Mouse (Mus musculus): ENCODE measurements around the gene Nab1. TPM values are rescaled to one million over a fixed set of nuclear protein-coding genes. Genes with fewer than 3 reads are reported as not detected.

Gene Nab1
- polyA plus RNA-seq, 1 experiment from 2014 or later: 9.4 TPM

DNA sequence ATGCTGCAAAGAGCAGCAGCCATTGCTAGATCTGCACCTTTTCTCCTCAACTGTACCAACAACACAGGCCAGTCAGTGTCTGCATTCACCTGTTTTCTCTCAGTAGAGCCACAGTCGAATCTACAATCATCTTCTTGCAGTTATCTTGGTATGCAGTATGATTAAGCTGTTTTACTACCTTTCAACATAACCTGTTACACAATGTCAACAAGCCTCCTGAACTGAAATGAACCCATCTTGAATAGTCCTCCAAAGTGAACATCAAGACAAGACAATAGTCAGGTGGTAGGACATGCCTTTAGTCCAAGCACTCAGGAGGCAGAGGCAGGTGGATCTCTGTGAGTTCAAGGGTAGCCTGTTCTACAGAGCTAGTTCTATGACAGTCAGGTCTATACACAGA lies 26.2 kb downstream of the Nab1 start:
- ATAC-seq (ENCODE audit: insufficient number of reproducible peaks, insufficient read depth, low FRiP score, low TSS enrichment, low read depth): no peak
- H3K4me1 ChIP-seq (replicated peaks): peaks cover 2% of the 10 kb centered on the region; the same call in 1 of the 2 replicates

DNA sequence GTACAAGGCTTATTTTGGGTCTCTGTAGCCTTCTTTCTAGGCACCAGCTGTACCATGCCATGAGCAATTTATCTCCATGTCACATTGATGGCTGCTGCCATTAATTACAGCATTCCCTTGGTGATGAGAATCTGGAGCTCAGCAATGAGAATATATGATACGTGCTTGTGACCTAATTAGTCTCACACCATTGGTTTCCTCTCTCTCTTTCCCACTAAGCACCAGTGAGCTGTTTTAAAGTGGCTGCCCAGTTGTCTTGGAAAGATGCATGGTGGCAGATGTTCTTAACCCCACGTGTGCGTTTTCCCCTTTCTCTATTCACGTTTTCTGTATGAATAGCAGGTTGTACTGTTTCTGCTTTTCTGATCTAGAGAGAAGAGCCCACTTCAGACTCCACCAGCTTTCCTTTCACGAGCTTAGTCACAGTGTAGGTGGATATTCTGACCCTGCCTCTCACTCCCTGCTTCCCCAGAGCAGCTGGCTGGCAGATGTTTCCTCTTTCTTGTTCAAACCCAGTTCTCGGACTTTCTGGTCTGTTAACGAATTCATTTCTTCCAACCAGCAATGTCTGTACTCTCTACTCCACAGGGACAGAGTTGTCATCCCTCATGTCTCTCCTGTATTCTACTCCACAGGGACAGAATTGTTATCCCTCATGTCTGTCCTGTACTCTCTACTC lies 29.5 kb downstream of the Nab1 start:
- 35% methylated on average over 7 of the region's 7 CpGs for WGBS
- ATAC-seq (ENCODE audit: insufficient number of reproducible peaks, insufficient read depth, low FRiP score, low TSS enrichment, low read depth): no peak
- no peak overlapping the region for H3K27ac ChIP-seq

More for the DNA sequence above, 26.2 kb downstream of the Nab1 start:
- Histone ChIP-seq H3K36me3 (peaks cover 13% of the 10 kb centered on the region), H3K4me3 (replicated peaks) (no peak overlapping the region), H3K9me3 (no peaks in the 10 kb centered on the region), H3K27me3 (no peaks in the 10 kb centered on the region), H3K4me2 (no peak overlapping the region), H3K9ac (replicated peaks) (no peak overlapping the region), H3K27ac (no peak overlapping the region)
- WGBS: 94% methylated on average over 1 of the region's 1 CpGs

DNA sequence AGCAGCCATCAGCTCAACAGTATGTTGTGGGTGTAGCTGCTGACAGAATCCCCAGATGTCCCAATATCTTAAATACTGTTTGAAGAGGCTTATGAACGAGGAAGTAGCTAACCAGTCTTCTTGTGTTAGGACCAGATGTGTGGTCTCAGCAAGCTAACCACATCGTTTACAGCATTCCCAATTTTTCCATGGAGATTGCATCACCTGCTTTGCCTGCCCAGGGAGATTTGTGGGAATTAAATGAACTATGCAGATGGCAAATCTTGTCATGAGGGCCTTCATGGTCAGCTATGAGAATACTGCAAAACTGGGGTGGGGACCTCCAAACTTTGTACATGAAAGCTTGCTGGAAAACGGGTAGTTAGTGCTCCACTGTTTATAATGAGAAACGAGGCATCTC lies 30.2 kb downstream of the Nab1 start:
- no peak overlapping the region for H3K9ac ChIP-seq (replicated peaks)
- no peak overlapping the region for H3K4me2 ChIP-seq
- no peaks in the 10 kb centered on the region for H3K9me3 ChIP-seq
- WGBS: 39% methylated on average over 4 of the region's 4 CpGs
- H3K27me3 ChIP-seq: no peaks in the 10 kb centered on the region
- H3K36me3 ChIP-seq: peaks cover 8% of the 10 kb centered on the region
- H3K4me1 ChIP-seq (replicated peaks): peaks cover 2% of the 10 kb centered on the region; the same call in 1 of the 2 replicates
- H3K4me3 ChIP-seq (replicated peaks): no peak overlapping the region
- ATAC-seq (ENCODE audit: insufficient number of reproducible peaks, insufficient read depth, low FRiP score, low TSS enrichment, low read depth): no peak; the same call in 1 of the 2 replicates
- H3K27ac ChIP-seq: no peak overlapping the region

More for the DNA sequence above, 29.5 kb downstream of the Nab1 start:
- Histone ChIP-seq H3K27me3 (no peaks in the 10 kb centered on the region), H3K9me3 (no peaks in the 10 kb centered on the region), H3K4me3 (replicated peaks) (no peak overlapping the region), H3K4me2 (no peak overlapping the region), H3K4me1 (replicated peaks) (peaks cover 2% of the 10 kb centered on the region; the same call in 1 of the 2 replicates), H3K9ac (replicated peaks) (no peak overlapping the region), H3K36me3 (peaks cover 8% of the 10 kb centered on the region)

DNA sequence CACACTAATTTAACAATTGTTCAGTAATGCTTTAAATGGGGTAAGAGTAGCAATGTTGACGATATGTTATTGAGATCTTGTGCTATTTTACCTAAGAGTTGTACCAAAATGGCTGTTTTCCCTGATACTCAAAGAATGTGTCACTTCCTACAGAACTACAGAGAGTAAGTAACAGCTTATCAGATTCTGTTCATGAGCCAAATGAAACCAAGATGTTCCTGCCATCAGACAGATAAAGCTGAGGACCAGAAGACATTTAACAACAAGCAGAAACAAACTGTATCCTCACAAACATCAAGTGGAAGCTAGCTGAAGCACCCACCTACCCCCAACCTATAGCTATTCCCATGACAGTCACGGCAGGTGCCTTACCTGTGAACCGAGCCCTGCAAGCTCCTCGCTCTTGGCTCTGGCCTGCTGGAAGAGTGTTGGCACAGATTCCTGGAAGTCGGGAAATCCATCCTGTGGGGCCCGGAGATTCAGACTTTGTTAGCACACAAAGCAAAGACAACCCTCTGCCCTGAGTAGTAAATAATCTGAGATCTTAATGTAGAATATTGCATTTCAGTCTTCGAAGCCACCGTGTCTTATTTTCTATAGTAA lies 33.9 kb downstream of the Nab1 start:
- Histone ChIP-seq H3K27me3 (no peaks in the 10 kb centered on the region), H3K4me3 (replicated peaks) (no peak overlapping the region), H3K36me3 (0 out of 2 replicates have a peak, but pooled peaks cover 3% of the 10 kb centered on the region), H3K27ac (no peak overlapping the region), H3K9ac (replicated peaks) (no peak overlapping the region), H3K4me2 (no peak overlapping the region), H3K4me1 (replicated peaks) (peaks cover 2% of the 10 kb centered on the region; the same call in 1 of the 2 replicates), H3K9me3 (no peaks in the 10 kb centered on the region)
- 90% methylated on average over 8 of the region's 8 CpGs for WGBS
- no peak for ATAC-seq (ENCODE audit: insufficient number of reproducible peaks, insufficient read depth, low FRiP score, low TSS enrichment, low read depth)

DNA sequence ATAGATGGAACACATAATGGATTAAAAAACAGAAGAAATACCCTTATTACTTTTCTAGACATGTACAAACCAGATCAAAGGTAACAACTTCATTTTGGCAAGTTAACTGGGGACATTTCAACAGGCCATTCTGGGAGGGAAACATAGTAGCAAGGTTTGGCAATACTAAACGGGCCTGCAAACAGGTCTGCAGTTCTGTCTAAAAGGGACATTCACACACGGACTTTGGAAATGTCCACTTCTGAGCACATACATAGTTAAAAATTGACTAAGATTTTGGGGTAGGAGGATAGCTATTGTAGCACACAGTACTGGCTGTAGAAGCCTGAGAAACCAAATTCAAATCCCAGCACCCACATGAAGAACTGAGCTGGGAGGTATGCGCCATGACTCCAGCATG lies 34.6 kb downstream of the Nab1 start:
- H3K36me3 ChIP-seq: 0 out of 2 replicates have a peak, but pooled peaks cover 4% of the 10 kb centered on the region
- H3K27ac ChIP-seq: no peak overlapping the region
- 84% methylated on average over 3 of the region's 3 CpGs for WGBS
- no peak overlapping the region for H3K9ac ChIP-seq (replicated peaks)
- H3K27me3 ChIP-seq: no peaks in the 10 kb centered on the region
- peaks cover 2% of the 10 kb centered on the region; the same call in 1 of the 2 replicates for H3K4me1 ChIP-seq (replicated peaks)
- H3K4me2 ChIP-seq: no peak overlapping the region
- no peak overlapping the region for H3K4me3 ChIP-seq (replicated peaks)
- H3K9me3 ChIP-seq: no peaks in the 10 kb centered on the region
- ATAC-seq (ENCODE audit: insufficient number of reproducible peaks, insufficient read depth, low FRiP score, low TSS enrichment, low read depth): no peak

DNA sequence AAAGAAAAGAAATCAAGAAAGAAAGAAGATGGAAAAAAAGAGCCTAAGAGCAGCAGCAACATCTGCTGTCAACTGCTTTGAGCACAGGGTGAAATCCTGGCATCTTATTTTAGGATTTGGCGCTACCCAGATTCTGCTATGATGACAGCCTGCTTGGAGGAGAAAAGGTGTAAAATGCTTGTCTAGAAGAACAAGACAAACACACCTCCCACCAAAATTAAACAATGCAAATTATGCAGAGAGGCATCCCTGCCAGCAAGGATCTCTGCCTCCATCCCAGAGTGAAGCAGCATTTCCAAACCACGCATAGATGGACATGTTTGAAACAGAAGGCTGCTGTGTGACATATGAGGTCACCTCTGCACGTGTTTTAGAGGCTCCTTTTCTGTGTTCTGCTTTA lies 35.2 kb downstream of the Nab1 start:
- Histone ChIP-seq H3K4me2 (no peak overlapping the region), H3K4me3 (replicated peaks) (no peak overlapping the region), H3K4me1 (replicated peaks) (no peaks in the 10 kb centered on the region), H3K27ac (no peak overlapping the region), H3K9ac (replicated peaks) (no peak overlapping the region), H3K36me3 (0 out of 2 replicates have a peak, but pooled peaks cover 4% of the 10 kb centered on the region), H3K9me3 (no peaks in the 10 kb centered on the region), H3K27me3 (no peaks in the 10 kb centered on the region)
- ATAC-seq (ENCODE audit: insufficient number of reproducible peaks, insufficient read depth, low FRiP score, low TSS enrichment, low read depth): no peak
- WGBS: 84% methylated on average over 3 of the region's 3 CpGs

DNA sequence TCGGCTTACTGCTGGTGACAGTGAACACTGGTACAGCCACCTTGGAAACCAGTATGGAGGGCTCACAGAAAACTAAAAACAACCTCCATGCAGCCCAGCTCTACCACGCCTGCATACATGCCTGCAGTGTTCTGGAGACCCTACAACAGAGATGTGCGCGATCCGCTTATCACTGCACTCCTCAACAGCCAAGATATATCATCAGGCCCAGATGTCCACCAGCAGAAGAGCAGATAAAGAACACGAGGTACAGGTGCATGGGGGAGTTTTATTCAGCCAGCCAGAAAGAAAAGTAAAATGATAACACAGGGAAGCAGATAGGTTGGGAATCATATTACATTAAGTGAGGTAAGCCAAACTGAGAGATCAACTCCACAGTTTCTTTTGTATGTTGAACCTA lies 37.2 kb downstream of the Nab1 start:
- Histone ChIP-seq H3K4me1 (replicated peaks) (no peaks in the 10 kb centered on the region), H3K36me3 (0 out of 2 replicates have a peak, but pooled peaks cover 4% of the 10 kb centered on the region), H3K27me3 (no peaks in the 10 kb centered on the region), H3K9ac (replicated peaks) (no peak overlapping the region), H3K4me3 (replicated peaks) (no peak overlapping the region), H3K27ac (no peak overlapping the region), H3K4me2 (no peak overlapping the region), H3K9me3 (no peaks in the 10 kb centered on the region)
- 89% methylated on average over 6 of the region's 6 CpGs for WGBS
- no peak for ATAC-seq (ENCODE audit: insufficient number of reproducible peaks, insufficient read depth, low FRiP score, low TSS enrichment, low read depth)

DNA sequence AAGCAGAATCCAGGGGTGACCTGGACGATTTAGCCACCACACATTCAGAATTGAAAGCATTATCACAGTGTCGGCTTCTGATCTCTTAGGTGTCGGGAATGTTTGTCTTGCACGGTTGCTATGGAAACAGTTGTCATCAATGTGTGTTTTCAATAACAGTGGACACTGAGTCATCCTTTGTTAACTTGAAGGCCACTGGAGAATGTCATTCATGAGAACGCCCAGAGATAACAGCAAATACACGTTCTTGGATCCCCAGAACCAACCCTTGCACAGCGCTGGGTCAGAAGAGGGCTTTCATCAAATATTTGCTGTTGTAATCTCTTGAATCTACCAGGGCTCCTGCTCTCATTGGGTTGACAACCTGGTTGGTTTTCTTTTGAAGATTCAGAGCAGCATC lies 43.9 kb downstream of the Nab1 start:
- H3K36me3 ChIP-seq: 0 out of 2 replicates have a peak, but pooled peaks cover under 1% of the 10 kb centered on the region
- no peaks in the 10 kb centered on the region for H3K4me1 ChIP-seq (replicated peaks)
- H3K4me2 ChIP-seq: no peak overlapping the region
- H3K27ac ChIP-seq: no peak overlapping the region
- no peaks in the 10 kb centered on the region for H3K27me3 ChIP-seq
- no peak for ATAC-seq (ENCODE audit: insufficient number of reproducible peaks, insufficient read depth, low FRiP score, low TSS enrichment, low read depth)
- no peak overlapping the region for H3K4me3 ChIP-seq (replicated peaks)
- 79% methylated on average over 7 of the region's 7 CpGs for WGBS
- no peak overlapping the region for H3K9ac ChIP-seq (replicated peaks)
- no peaks in the 10 kb centered on the region for H3K9me3 ChIP-seq

DNA sequence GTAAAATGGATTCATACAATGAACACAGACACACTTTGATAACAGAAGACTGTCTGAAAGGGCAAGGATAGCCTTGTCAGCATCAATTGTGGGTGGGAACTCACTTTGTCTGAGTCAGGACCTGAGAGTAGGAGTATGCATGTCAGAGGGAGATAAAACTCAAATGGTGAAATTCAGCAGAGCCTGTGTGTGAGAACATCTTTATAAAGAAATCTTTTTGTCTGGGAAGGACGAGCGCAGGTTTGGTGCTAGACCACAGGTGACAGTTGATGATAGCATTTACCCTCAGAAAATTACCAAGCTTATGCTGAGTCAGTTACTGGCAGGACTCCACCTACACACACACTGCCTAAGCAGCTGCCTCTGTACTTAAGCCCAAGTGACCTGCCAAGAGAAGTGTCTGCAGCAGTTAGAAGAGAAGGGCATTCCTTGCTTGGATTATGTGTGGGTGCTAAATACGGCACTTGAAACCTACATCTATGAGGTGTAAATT lies 45.9 kb downstream of the Nab1 start:
- H3K27me3 ChIP-seq: no peaks in the 10 kb centered on the region
- no peak overlapping the region for H3K9ac ChIP-seq (replicated peaks)
- H3K4me2 ChIP-seq: no peak overlapping the region
- H3K36me3 ChIP-seq: no peaks in the 10 kb centered on the region
- 86% methylated on average over 3 of the region's 3 CpGs for WGBS
- no peak overlapping the region for H3K27ac ChIP-seq
- H3K4me1 ChIP-seq (replicated peaks): no peaks in the 10 kb centered on the region
- no peak overlapping the region for H3K4me3 ChIP-seq (replicated peaks)
- no peaks in the 10 kb centered on the region for H3K9me3 ChIP-seq
- ATAC-seq (ENCODE audit: insufficient number of reproducible peaks, insufficient read depth, low FRiP score, low TSS enrichment, low read depth): no peak

DNA sequence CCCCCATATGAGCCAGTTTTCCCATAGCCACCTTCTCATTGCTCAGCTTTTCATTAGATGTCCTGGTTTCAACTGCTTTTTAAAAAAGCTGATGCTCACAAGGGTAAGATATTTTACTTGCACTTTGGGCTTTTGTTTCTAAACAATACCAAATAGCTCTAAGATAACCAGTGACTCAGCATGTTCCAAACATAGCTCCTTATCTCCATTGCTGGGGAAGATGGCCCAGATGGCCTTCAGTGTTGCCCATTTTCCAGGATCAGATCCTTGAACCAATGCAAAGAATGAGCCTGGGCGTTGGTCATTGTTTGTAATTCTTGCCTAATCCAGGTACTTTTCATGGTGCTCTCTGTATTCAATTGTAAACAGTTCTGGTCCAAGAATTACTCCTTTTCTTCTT lies 49.1 kb downstream of the Nab1 start:
- Histone ChIP-seq H3K4me1 (replicated peaks) (no peaks in the 10 kb centered on the region), H3K4me2 (no peak overlapping the region), H3K9ac (replicated peaks) (no peak overlapping the region), H3K36me3 (no peaks in the 10 kb centered on the region), H3K27ac (no peak overlapping the region), H3K4me3 (replicated peaks) (no peak overlapping the region), H3K27me3 (no peaks in the 10 kb centered on the region), H3K9me3 (no peaks in the 10 kb centered on the region)
- no peak for ATAC-seq (ENCODE audit: insufficient number of reproducible peaks, insufficient read depth, low FRiP score, low TSS enrichment, low read depth)
- 74% methylated on average over 1 of the region's 1 CpGs for WGBS

DNA sequence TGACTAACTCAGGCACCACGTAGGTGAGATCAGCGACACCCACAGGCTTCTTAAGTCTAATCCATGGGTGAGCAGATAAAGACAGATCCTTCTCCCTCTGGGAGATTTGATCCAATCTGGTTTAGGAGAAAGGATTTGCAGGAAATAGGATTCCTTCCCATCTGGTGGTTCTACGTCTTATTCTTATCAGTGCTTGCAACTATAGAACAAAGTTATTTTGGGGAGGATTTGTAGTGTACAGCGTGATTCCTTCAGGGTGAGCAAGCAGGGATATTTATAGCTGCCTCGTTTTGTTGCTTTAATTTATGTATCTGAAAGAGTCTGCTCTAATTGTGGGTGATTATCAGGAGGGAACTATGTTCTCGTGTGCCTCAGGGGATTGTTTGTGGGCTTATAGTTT lies 64.6 kb downstream of the Nab1 start:
- WGBS: 56% methylated on average over 6 of the region's 6 CpGs
- Histone ChIP-seq H3K4me1 (replicated peaks) (no peaks in the 10 kb centered on the region), H3K4me2 (no peak overlapping the region), H3K4me3 (replicated peaks) (no peak overlapping the region), H3K9ac (replicated peaks) (no peak overlapping the region), H3K36me3 (no peaks in the 10 kb centered on the region), H3K27me3 (no peaks in the 10 kb centered on the region), H3K9me3 (no peaks in the 10 kb centered on the region), H3K27ac (no peak overlapping the region)
- ATAC-seq (ENCODE audit: insufficient number of reproducible peaks, insufficient read depth, low FRiP score, low TSS enrichment, low read depth): no peak
